Mouse (Mus musculus) macrophage (primary cell): ENCODE measurements around the gene Pcdh17. TPM values are rescaled to one million over a fixed set of nuclear protein-coding genes. Genes with fewer than 3 reads are reported as not detected.
A peak's percentile ranks its signal among the peaks of the same experiment; 100 is the strongest.

Source experiments
- H3K27ac ChIP-seq: fragments of 350-480 bp; formaldehyde crosslinking; 2 replicates; pipeline ENCODE4 v1.9.0; 2021
- H3K36me3 ChIP-seq: fragments of 350-480 bp; formaldehyde crosslinking; 2 replicates; pipeline ENCODE4 v1.9.0; 2021; ENCODE audit errors: inconsistent target
- H3K4me3 ChIP-seq: fragments of 350-480 bp; formaldehyde crosslinking; 2 replicates; pipeline ENCODE4 v1.9.0; 2021; ENCODE audit errors: inconsistent target
- H3K79me2 ChIP-seq: fragments of 350-480 bp; formaldehyde crosslinking; 2 replicates; pipeline ENCODE4 v1.9.0; 2021; ENCODE audit errors: inconsistent target
- WGBS: methylation state at CpG from one replicate; pipeline ENCODE4 v1.1.7; 2026; ENCODE audit warnings: inconsistent platforms; ENCODE audit not compliant: missing documents; 5-methylcytosine and 5-hydroxymethylcytosine counted together
- polyA plus RNA-seq: library from polyadenylated mRNA; stranded (reverse); fragments of 250-400 nt; gene quantifications from 3 replicates; pipeline ENCODE4 v1.2.4, GENCODE M21; 2018; ENCODE audit warnings: inconsistent platforms
- total RNA-seq, 78 experiments: library from RNA; depleted of rRNA; stranded (reverse); fragments of 250-400 nt; gene quantifications; 1 replicate in 9 of 78; 2 replicates in 24 of 78; 3 replicates in 43 of 78; 4 replicates in 2 of 78; pipeline ENCODE4 v1.2.4; 2018; ENCODE audit warnings: inconsistent platforms in 56 of 78

Gene Pcdh17
- under 1 TPM in 3 of 26 experiments, not detected in 23; 0.04 to 0.41 (median 0.05) TPM for total RNA-seq (2018; cell fraction: chromatin; rRNA removed)
- under 1 TPM in 5 of 26 experiments, not detected in 21; under 0.01 to 0.03 (median under 0.01) TPM for total RNA-seq (2018; cell fraction: cytosol; rRNA removed)
- total RNA-seq (2018; cell fraction: nucleus; rRNA removed): under 1 TPM in 7 of 26 experiments, not detected in 19; 0.04 to 0.58 (median 0.07) TPM
- not detected in 3 replicates for polyA plus RNA-seq

DNA sequence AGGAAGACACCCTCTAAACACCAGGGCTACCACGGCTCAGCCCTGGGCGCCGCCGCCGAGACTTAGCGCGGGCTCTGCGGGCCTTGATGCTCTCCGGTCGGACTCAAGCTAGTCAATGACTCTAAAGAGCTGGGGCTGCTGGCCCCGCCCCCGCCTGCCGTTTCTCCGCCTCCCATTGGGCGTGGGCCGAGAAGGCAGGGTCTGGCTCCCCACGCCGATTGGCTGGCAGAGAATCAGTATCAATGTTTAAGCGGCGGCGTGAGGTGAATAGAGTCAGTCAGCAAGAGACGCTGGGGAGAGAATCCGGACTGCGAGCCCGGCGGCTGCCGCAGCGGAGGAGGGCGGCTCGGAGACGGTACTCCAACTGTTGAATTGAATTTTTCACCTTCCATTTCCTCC is at the start of gene Pcdh17:
Pcdh17 (plus strand) TSS at position 276 of the 399 bp plus-strand sequence.
- no peaks in the 10 kb centered on the region for H3K79me2 ChIP-seq
- peak within 1 kb of the TSS; percentile 2; the same call in 1 of the 2 replicates for H3K4me3 ChIP-seq
- no peaks in the 10 kb centered on the region for H3K36me3 ChIP-seq
- no peak within 1 kb of the TSS for H3K27ac ChIP-seq
- under 1% methylated on average over 24 of the region's 31 CpGs for WGBS

GRCm38 (mm10) chr14:84397137-84397536 is 46.2 kb upstream of the Pcdh17 start:
- Histone ChIP-seq H3K36me3 (no peaks in the 10 kb centered on the region), H3K4me3 (no peak overlapping the region), H3K79me2 (no peaks in the 10 kb centered on the region), H3K27ac (no peak overlapping the region)
- WGBS: 58% methylated on average over 1 of the region's 1 CpGs

DNA sequence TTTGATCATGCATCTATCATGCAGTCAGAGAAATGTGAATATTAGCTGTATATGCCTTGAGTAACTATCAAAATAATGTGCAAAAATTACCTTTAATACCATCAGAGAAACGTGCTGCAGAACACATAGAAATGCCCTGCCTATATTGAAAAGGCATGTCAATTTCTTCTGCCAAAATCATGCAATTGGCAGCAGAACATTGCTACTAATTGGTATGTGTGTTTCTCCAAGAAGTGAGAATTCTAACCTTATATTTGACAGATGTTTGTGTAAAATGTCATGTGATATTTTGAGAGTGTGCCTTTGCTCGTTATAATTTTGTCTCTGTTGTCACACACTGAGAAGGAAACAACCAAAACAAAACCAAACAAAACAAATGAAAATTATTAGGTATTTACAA is 18.6 kb upstream of the Pcdh17 start:
- WGBS: 85% methylated on average over 2 of the region's 2 CpGs
- H3K4me3 ChIP-seq: no peak overlapping the region
- no peaks in the 10 kb centered on the region for H3K79me2 ChIP-seq
- H3K27ac ChIP-seq: no peak overlapping the region
- no peaks in the 10 kb centered on the region for H3K36me3 ChIP-seq

- no peaks in the 10 kb centered on the region for H3K79me2 ChIP-seq
- no peak overlapping the region for H3K4me3 ChIP-seq
These were observed 16.7 kb upstream of the Pcdh17 start for GRCm38 (mm10) chr14:84426616-84427015.

DNA sequence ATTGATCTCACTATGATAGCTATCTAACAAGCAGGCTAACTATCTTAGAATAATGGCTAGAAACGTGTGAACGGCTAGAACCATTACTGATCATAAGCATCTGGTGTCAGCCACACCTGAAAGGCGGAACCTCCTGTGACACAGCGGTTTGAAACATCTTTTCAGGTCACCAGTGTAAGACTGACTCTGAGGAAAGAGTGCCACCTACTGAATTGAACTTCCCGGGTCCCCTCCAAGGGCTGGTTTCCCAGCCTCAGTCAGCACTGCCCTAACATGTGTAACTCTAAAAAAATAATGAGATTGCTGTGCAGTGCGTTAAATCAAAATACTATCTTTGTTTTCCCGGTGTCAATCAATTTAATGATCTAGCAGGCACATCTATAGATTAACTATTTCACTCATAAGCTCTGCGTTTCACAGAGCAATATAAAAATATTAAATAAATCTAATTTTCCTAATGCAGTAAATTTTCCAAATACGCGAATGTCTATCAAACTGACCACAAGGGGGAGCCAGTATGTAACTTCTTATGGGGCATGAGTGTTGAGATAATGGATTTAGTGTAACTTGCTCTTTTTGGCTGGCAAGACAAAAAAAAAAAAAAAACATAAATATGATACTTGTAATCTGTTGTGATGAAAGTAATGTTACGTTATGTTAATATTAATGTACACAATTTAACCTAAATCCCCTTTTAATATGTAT is 5.1 kb upstream of the Pcdh17 start:
- Histone ChIP-seq H3K27ac (no peak overlapping the region), H3K36me3 (no peaks in the 10 kb centered on the region), H3K79me2 (no peaks in the 10 kb centered on the region), H3K4me3 (no peak overlapping the region)
- whole genome bisulfite sequencing: 35% methylated on average over 11 of the region's 11 CpGs

More at GRCm38 (mm10) chr14:84426616-84427015, 16.7 kb upstream of the Pcdh17 start:
- Histone ChIP-seq H3K36me3 (no peaks in the 10 kb centered on the region), H3K27ac (no peak overlapping the region)

GRCm38 (mm10) chr14:84440903-84441302 is 2.5 kb upstream of the Pcdh17 start:
- H3K79me2 ChIP-seq: no peaks in the 10 kb centered on the region
- H3K36me3 ChIP-seq: no peaks in the 10 kb centered on the region
- no peak overlapping the region for H3K27ac ChIP-seq
- 15% methylated on average over 2 of the region's 2 CpGs for WGBS
- no peak overlapping the region for H3K4me3 ChIP-seq

DNA sequence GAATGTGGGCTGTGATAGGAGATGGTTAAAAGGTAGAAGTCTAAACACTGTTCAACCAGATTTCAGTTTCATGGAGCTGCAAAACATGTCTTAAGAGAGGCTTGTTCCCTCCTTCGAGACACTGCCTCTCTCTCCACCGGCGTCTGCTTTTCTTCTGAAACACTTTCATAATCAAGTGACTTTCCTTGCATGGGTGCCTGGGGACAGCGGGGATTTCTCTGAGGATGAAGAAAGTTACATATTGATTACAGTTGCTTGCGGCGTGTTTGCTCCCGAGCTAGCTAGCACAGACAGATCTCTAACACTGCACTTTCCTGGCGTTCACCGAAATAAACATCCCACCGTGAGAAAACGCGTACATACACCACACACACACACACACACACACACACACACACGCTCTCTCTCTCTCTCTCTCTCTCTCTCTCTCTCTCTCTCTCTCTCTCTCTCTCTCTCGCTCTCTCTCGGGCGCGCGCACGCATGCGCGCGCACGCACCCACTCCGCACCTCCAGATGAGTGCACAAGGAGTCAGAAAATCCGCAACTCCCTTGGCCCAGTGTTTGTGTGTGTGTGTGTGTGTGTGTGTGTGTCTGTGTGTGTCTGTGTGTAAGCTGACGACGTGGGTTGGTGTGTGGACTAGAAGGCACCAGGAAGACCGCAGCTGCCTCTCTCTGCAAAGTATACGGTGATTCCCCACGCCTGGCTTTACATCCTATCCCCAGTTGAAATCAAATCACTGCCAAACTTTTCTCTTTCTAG is 655 bp upstream of the Pcdh17 start:
- no peak overlapping the region for H3K27ac ChIP-seq
- no peaks in the 10 kb centered on the region for H3K79me2 ChIP-seq
- peak overlapping the region; percentile 2; the same call in 1 of the 2 replicates for H3K4me3 ChIP-seq
- no peaks in the 10 kb centered on the region for H3K36me3 ChIP-seq
- under 1% methylated on average over 17 of the region's 30 CpGs for WGBS

- Histone ChIP-seq H3K36me3 (no peaks in the 10 kb centered on the region), H3K4me3 (no peak overlapping the region; the same call in 1 of the 2 replicates), H3K27ac (no peak overlapping the region), H3K79me2 (no peaks in the 10 kb centered on the region)
- 5% methylated on average over 13 of the region's 13 CpGs for WGBS
These were observed 398 bp downstream of the Pcdh17 start for GRCm38 (mm10) chr14:84443761-84444160.

GRCm38 (mm10) chr14:84444276-84444662 is 906 bp downstream of the Pcdh17 start:
- Histone ChIP-seq H3K79me2 (no peaks in the 10 kb centered on the region), H3K36me3 (no peaks in the 10 kb centered on the region), H3K27ac (no peak overlapping the region), H3K4me3 (no peak overlapping the region)
- 3% methylated on average over 21 of the region's 21 CpGs for WGBS

DNA sequence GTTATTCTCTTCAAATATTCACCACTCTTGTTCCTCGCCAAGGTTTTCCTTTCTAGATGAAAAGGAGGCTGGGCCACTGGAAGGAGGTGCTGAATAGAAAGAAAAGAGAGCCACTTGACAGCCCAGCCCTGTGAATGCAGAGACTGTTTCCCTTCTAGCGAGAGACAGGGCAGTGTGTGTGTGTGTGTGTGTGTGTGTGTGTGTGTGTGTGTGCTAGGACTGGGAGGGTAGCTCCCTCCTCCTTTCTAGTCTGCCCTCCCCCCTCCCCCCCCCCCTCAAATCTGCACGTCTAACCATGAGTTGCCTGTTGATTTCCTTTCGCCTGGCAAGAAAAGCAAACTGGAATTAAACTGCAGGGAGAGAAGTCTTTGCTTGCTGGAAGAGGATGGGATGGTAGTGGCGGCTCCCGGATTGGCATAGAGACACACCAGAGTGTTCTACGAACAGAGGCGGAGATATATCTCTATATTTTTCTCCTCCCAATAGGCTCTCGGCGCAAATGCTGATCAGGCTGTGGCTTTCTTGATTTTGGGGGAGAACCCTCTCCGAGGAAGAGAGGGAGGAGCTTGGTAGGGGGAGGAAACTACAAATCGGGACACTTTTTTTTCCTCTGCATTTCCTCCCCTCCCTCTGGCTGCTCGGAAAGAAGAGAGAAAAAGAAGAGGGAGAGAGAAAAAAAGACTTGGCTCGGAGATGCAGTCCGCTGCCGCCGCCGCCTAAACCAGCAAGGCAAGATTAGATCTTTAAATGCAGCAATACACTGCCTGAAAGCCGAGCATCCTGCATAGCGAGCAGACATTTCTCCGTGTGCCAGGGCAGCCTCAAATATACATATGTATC is 1.5 kb downstream of the Pcdh17 start:
- WGBS: 3% methylated on average over 19 of the region's 21 CpGs
- Histone ChIP-seq H3K36me3 (no peaks in the 10 kb centered on the region), H3K79me2 (no peaks in the 10 kb centered on the region), H3K27ac (no peak overlapping the region), H3K4me3 (no peak overlapping the region)

GRCm38 (mm10) chr14:84445503-84446410 is 2.4 kb downstream of the Pcdh17 start:
- H3K36me3 ChIP-seq: no peaks in the 10 kb centered on the region
- no peaks in the 10 kb centered on the region for H3K79me2 ChIP-seq
- 2% methylated on average over 59 of the region's 59 CpGs for WGBS
- no peak overlapping the region for H3K4me3 ChIP-seq
- no peak overlapping the region for H3K27ac ChIP-seq

DNA sequence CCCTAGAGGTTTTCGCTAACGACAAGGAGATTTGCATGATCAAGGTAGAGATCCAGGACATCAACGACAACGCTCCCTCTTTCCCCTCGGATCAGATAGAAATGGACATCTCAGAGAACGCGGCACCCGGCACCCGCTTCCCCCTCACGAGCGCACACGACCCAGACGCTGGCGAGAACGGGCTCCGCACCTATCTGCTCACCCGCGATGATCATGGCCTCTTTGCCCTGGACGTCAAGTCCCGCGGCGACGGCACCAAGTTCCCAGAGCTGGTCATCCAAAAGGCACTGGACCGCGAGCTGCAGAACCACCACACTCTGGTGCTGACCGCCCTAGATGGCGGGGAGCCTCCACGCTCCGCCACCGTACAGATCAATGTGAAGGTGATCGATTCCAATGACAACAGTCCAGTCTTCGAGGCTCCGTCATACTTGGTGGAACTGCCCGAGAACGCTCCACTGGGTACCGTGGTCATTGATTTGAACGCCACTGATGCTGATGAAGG is 3.1 kb downstream of the Pcdh17 start:
- Histone ChIP-seq H3K4me3 (no peak overlapping the region), H3K36me3 (no peaks in the 10 kb centered on the region), H3K79me2 (no peaks in the 10 kb centered on the region), H3K27ac (no peak overlapping the region)
- 9% methylated on average over 34 of the region's 37 CpGs for WGBS

DNA sequence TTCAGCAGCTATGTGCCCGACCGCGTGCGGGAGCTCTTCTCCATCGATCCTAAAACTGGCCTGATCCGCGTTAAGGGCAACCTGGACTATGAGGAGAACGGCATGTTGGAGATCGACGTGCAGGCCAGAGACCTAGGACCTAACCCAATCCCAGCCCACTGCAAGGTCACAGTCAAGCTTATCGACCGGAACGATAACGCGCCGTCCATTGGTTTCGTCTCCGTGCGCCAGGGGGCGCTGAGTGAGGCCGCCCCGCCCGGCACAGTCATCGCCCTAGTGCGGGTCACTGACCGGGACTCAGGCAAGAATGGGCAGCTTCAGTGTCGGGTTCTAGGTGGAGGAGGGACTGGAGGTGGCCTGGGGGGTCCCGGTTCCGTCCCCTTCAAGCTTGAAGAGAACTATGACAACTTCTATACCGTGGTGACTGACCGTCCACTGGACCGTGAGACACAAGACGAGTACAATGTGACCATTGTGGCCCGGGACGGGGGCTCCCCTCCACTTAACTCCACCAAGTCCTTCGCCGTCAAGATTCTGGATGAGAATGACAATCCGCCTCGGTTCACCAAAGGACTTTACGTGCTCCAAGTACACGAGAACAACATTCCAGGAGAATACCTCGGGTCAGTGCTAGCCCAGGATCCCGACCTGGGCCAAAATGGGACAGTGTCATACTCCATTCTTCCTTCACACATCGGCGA is 3.7 kb downstream of the Pcdh17 start:
- no peak overlapping the region for H3K4me3 ChIP-seq
- WGBS: 19% methylated on average over 44 of the region's 45 CpGs
- H3K27ac ChIP-seq: no peak overlapping the region
- no peaks in the 10 kb centered on the region for H3K79me2 ChIP-seq
- no peaks in the 10 kb centered on the region for H3K36me3 ChIP-seq
